Mouse (Mus musculus) lung, adult 2 months (tissue): ENCODE results near the gene Mmp7.

Experiments
- CTCF ChIP-seq: fragments of 200-500 bp; IDR thresholded peaks from 2 replicates; pipeline ENCODE4 v1.5.1; 2011; ENCODE audit warnings: mild to moderate bottlenecking, low read length, control low read depth; ENCODE audit not compliant: insufficient read depth
- POLR2A ChIP-seq: fragments of 200-500 bp; IDR thresholded peaks from 2 replicates; pipeline ENCODE4 v1.6.1; 2011; ENCODE audit warnings: low read depth, mild to moderate bottlenecking, control low read depth, low read length, borderline replicate concordance; ENCODE audit errors: extremely low read depth

DNA sequence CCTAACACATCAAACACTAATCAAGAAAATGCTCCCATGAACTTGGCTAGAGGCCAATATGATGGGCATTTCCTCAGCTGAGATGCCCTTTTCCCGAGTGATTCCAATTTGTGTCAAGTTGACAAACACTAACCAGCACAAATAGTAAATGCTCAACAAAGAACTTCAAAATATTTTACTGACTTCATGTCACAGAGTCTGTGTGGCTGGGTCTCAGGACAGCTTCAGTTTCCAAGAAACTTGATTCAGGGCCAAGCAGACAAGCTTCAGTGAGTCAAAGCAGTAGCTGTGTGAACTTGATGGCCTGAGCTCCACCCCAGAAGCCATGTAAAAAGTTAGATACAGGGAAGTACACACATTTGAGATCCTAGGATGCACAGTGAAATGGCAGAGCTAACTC, 52.3 kb downstream of the Mmp7 start:
- no peak for TF ChIP-seq CTCF
- TF ChIP-seq POLR2A: no peak
